Mouse (Mus musculus) gastrocnemius, adult 18-20 months (tissue): ENCODE measurements at regions not wholly inside any gene's neighbourhood (a gene's known extent, or its start where the extent isn't known, plus 50 kb on each side); places are given as distances from the start of the nearest gene placed in this dataset.

Experiments used
- DNase-seq: peaks from one replicate; pipeline ENCODE4 v3.0.0; 2021; ENCODE audit warnings: low spot score

DNA sequence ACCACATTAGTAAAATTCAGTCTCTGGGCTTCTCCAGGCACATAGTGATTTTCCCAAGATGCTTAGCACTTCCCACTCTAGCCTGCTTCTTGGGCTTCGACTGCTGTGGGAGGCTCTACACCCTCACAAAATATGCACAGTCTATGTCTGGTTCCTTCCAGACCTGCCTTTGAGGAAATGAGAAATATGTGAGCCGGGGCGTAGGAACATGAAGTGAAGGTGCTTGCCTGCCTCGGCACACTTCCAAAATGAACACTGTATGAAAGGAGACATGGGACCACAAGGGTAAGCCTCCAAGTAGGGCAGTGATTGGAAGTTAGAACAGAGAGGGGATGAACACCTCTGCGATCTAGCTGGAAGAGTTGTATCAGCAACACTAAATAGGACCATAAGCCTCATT lies 54.5 kb downstream of the Gm10260 start:
- DNase-seq, result no peak

DNA sequence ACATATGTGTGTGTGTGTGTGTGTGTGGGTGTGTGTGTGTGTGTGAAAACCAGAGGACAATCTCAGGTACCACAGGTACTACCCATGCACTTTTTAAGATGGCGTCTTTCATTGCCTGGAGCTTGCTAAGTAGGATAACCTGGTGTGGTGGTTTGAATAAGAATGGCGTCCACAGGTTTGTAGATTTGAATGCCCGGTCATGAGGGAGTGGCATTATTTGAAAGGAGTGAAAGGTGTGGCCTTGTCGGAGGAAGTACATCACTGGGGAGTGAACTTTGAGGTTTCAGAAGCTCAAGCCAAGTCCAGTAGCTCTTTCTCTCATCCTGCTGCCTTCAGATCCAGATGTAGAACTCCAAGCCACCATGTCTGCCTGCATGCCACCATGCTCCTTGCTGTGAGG lies 55.9 kb downstream of the Gm10260 start:
- no peak for DNase-seq

DNA sequence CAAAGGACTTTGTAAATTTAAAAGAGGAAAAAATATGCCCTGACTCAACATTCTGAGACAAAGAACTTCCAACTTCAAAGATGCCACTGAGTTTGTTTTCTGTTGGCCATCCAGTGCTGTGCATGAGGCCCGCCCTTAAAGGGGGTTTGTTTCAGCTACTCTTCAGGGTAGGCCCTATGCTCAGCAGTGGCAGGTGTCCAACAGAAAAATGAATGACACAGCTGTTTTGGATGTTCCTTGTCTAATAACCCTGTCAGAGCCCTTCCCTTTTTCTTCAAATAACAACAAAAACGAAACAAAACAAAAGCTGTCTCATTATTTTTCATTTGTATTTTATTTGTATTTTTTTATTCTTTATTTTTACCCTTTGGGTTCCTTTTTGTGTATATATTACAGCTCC lies 61.5 kb downstream of the Gm10260 start:
- DNase-seq, result no peak

DNA sequence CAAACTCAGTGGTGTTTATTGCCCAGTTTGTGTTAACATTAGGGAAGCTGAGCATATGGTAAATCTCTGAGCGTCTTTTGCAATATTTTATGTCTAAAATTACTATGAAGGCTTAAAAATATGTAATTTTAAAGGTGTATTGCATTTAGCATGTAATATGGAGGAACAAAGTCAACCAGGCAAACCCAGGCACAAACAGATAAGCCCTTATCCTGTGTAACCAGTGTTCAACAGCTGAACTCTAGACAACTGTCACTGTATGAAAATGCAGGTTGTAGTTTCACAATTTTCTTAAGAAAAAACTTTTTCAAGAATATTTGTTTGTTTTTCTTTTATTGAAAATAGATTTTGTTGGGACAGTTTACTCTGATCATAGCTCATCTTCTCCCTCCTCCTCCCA lies 62.1 kb downstream of the Gm10260 start:
- DNase-seq, result no peak

DNA sequence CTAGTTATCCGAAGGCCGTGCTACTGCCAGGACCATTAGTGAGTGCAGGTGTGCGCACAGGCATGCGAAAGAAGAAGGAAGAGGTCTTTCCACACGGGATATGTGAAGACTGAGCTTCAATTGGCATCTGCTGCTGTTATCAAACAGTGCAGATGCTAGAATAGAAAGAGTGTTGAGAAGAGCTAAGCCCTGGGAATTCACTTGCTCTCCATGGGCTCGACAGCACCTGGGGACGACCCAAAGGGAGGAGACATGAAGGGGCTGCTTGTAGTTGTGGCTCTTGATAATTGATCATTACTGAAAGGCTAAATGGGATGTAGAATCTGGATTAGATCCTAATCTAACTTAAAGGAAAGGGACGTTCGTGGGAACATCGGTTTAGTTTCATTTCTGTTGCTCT lies 63.2 kb downstream of the Gm10260 start:
- no peak for DNase-seq

DNA sequence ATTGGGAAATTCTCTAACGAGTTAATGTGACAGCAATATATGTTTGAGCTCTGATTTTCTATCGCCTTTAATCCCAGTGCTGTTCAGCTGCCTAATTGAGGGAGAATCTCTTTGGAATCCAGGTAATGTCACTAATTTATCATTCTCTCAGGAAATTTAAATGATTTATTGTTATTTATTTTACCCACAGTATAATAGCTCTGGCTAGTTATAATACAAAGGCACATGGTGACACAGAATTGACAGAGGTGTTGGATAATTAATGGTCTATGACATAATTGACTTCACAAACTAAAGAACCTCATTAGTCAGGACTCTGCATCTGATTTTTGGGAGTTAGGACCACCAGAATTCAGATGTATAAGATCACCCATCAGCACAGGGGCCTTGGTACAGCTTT lies 65.4 kb downstream of the Gm10260 start:
- no peak for DNase-seq

DNA sequence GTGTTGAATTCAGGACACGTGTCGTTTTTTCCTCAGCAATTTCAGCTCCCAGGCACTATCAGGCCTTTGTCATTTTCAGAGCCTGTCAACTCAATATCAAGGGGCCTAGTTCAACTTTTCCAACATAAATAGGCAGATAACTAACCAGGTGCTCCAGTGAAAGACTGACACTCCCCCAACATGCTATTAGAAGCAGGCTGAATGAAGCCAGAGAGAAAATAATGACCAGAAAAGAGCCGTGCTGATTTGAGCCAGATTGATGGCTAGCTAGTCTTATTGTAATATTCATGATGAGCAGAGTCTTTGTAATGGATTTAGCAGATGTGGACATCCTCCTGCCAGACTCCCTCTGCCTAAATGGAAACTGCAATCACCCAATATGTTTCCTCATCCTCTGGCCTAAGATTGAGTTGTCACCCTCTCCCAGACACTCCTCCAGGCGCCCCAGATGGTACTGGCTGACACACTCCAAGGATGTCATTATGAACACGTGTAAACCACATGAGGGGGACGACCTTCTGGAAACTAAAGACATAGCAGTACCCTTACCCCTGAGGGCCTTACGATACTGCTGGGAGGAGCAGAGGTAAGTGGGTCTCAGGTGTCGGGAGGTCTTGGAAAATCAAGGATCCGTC lies 66.0 kb downstream of the Gm10260 start:
- DNase-seq, result peak; percentile 8

DNA sequence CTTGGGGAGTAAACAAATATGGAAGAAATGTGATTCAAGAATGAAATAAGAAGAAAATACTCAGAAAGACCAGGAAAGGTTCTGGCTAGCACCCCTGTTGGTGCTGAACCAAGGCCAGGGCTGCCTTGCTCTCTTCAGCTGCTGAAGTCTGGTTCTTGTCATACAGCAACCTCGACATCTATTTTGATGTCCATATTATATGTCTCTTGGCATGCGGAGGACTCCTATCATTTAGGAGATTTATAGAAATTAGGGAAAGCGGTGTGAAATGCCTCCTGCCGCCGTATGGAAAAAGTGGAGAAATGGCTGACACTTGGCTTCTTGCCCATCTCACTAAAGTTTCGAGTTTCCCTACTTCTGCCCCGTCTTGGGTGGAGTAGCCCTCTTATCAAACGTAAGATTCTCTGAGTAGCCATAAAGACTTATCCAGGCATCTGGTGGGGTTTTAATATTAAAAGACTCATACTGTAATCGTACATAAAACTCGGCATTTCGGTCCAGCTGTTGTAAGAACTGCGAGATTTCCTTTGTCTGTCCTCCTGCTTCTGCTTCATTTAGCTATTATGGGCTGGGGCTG lies 72.0 kb downstream of the Gm10260 start:
- no peak for DNase-seq

DNA sequence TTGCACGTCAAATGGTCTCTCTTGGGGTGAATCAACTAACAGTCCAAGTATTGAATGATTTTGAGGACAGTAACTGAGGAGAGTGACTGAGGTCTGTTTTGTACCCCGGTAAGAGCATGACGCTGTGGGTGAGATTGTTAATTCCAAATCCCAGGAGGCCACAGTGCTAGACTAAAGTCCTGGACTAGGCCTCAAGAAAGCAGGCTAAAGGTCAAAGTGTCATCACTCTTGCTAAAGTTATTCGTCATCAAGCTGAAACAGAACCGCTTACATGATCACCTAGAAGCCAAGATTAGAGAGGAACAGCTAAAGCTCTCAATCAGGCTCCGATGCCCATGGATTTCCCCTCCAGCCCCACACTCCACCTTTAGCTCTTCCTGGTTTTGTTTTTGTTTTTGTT lies 76.6 kb downstream of the Gm10260 start:
- DNase-seq, result no peak

DNA sequence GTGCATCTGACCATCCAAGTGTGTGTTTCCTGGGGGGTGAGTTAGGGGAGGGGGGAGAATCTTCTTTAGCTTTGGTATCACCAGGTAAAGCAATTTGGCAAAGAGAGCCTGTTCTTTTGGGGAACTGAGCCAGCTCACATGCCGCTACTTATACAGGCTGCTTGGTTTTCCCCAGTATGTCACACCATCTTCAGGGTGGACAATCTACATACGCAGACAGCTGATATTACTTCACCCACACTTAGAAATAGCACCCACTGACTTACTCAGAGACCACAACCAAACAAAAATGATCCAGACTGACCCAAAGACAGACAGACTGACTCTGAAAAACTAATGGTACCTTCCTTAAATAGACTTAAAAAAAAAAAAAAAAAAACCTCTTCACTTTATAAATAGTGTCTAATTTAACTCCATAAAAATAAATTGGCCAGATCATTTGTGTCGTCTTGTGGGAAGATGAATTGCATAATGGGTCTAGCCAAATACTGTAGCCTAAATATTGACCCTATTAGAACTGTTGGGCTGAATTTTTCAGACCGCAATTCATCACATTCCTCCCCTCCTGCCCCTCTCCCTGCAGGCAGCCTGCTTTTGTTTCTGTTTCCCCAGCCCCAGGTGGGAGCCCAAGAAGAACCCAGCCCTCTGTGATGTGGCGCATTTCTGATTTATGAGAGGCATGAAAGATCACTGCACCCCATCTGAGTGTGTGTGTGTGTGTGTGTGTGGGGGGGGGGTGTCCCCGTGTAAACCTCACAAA lies 79.0 kb downstream of the Gm10260 start:
- DNase-seq, result no peak

DNA sequence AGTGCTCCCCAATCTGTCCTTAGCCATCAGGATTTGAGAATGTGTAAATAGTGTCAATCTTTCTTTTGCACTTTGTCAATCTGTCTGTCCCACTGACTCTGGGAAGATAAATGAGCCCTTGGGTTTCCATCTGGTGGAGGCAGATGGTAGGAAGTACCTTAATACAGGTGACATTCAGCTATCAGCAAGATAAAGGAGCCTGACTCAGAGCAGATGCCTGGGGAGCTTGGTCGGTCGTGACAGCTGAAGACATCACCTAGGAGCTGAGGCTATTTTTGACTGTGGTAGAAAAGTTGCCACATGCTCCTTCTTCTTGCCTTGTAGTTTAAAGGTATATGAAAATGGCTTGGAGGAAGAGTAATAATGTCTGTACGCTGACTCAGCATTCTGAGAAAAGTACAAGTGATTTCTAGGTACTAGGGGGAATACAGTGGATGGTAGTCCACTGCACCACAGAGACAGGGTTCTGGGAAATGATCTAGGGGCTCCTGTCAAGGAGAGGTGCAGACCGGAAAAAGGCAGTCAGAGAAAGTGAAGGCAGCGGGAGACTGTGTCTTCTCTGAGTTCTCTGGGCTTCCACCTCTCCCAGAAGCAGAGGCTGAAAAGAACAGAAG lies 80.0 kb downstream of the Gm10260 start:
- DNase-seq, result no peak

DNA sequence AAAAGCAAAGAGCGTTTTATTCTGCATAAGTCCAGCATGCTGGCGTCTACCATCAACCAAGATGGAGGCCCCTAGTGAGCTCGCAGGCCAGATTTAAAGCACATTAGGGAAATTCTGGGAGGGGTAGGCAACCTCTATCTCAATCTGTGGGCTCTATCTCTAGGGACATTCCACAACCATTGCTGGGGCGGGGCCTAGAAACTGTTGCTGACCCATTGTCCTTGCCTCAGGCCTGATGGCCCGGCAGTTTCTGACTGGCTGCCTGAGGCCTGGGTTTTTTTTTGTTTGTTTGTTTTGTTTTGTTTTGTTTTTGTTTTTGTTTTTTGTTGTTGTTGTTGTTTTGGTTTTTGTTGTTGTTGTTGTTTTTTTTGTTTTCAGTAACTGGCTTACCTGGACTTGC lies 81.4 kb downstream of the Gm10260 start:
- no peak for DNase-seq

DNA sequence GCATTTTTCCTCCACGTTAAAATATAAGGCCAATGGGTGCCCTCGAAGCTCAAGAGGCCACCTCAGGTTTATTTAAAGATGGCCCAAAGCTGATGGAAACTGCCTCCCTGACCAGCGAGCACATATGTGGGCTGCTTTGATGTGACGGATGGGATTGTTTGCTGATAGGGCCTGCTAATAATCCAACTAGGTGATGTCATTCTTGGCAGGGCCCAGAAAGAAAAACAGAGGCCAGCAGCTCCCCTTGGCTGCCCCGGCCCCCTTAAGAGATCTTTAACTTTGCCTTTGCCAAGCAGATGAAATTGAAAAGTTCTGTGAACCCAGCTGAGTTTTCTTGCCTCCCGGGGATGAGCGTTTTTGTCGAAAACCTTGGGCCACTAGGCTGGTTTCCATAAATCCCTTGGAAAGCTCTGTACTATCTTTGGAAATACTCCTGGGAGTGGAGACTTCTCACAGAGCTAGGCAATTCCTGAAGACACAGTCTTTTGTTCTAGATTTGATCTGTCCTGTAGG lies 83.8 kb downstream of the Gm10260 start:
- DNase-seq, result peak; percentile 47

DNA sequence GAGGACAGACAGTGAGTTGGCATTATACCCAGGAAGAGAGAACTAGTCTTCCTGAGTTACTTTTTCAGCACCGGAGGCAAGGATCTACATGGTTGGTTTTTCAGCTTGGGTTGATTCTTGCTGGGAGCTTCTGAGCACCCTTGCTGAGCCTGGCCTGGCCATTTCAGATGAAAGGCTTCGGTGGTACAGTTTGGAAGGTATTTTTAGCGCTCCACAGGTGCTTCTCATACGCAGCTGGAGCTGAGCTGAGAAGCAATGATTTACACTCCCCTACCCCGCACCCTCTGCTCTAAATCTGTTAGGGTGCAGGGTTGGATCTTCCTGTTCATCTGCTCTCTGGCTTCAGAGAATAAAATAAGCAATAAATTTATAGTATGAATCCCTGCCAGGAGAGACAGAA lies 87.3 kb downstream of the Gm10260 start:
- no peak for DNase-seq

DNA sequence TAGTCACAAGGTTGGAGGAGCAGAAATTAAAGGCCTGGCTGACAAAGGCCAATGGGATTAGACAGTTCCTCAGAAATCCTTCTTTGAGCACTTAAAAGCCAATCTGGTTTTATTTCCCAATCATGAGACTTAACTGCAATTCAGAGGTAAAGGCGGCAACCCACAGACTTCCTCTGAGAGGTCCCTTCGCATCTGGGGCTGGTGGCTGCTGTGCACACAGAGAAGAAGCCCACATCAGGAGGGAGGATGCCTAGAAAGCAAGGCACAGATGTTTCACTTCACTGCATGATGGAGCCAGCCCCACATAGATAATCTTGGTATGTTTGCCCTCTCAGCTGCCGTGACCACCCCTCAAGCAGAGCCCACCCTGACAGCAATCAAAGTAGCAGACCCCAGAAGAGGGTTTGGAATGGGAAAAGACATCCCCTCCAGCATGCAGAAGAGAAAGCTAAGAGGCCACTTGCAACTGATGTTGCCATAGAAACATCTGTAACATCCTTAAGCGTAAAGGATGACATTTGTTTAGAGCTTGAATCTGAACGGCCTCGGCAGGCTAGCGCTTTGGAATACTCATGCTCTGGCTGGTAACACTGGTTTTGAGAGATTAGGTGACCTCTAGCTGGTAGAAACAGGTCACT lies 88.3 kb downstream of the Gm10260 start:
- DNase-seq, result no peak

DNA sequence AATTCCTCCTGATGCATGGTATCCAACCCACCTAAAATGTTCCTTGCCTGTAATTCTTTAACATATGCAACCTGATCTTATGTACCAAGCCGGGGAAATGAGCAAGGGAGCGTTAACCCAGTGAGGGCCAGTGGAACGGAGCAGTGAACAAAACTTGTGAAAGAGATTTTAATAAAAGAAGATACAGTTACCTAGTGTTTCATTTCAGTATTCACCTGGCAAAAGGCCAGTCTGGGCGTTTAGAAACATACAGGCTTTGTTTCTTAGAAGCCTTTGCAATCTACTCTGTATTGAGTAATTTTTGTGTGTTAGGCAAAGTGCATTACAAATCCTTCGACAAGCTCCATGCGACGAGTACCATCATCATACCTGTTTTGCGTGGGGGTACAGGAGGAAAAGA lies 91.1 kb downstream of the Gm10260 start:
- no peak for DNase-seq

DNA sequence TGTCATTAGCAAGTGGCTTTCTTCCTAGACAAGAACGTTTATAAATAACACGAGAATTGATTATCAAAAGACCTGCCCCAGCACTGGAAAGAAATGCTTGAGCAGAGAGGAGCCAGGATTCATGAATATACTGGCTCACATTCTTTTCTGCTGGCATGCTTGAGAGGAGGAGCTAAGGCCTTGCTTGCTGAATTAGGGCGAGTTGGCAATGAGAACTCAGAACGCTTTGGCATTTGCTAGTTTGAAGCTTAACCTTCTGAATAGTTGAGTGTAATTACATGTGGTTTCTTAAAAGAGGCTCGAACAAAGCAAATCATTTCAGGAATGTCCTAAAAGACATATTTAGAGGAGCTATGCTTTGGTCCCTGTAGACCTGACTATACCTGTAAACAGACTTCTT lies 91.5 kb downstream of the Gm10260 start:
- DNase-seq, result no peak

DNA sequence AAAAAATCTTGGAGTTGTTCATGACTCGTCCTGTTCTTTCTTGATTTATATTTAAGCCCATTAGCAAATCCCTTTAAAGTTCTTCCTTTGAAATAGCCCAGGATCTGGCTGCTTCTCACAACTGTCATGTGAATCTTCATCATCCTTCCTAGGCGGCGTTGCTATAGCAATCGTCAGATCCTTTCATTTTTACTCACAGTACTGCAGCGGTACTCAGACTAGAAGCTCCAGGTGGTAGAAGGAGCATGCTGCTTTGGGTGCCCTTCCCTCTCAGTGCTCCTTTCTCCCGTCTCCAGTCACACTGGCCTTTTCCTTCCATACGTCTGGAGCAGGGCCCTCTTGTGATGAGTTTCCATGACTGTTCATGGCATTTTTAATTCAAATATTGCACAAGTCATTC lies 93.1 kb downstream of the Gm10260 start:
- DNase-seq, result no peak

DNA sequence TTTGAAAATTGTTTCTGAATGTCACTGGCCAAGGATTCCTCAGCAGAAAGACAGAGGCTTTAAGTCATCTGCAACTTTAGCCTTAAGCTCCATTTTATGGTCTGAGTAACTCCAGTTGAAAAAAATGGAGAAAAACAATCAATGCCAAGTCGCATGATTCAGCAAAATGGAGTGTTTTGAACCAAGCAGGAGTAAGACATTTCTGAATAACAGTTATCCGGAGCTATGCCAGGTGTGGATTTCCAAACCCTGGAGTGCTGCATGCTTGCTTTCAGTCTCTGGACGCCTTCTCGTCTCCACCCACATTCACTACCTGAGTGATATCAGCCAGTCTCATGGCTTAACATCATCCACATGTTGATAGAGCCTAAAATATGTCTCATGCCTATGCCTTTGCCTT lies 93.7 kb downstream of the Gm10260 start:
- DNase-seq, result peak; percentile 29

DNA sequence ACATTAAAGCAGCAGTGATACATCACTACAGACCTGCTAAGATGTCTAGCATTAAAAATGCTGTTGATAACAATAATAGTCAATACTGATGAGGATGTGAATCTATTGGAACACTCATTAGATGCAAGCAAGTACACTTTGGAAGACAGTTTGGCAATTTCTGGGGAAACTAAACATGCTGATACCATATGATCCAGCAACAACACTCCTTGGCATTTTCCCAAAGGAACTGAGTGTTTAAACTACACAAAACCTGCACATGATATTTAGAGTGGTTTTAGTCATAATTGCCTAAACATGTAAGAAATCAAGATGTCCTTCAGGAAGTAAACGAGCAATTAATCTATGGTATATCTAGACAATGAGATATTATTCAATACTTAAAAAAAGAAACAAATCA lies 95.2 kb downstream of the Gm10260 start:
- DNase-seq, result no peak

DNA sequence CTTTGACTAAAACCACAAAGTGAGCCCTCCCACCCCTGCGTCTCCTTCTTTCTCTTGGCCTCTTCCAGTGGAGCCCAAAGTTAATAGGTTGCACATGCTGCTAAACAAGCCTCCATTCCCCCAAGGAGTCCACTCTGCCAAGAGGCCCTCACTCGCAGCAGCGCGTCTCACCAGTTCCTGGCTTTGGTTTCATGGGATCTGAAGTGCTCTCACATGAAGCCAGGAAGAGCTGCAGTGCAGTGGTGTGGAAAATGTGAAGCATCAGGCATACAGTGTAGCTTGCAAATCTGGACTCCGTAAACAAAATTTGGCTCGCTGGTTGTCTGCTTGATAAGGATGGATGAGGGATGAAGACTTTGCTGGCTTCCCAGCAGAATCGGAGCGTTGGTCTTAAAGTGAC lies 97.7 kb downstream of the Gm10260 start:
- DNase-seq, result peak; percentile 82

DNA sequence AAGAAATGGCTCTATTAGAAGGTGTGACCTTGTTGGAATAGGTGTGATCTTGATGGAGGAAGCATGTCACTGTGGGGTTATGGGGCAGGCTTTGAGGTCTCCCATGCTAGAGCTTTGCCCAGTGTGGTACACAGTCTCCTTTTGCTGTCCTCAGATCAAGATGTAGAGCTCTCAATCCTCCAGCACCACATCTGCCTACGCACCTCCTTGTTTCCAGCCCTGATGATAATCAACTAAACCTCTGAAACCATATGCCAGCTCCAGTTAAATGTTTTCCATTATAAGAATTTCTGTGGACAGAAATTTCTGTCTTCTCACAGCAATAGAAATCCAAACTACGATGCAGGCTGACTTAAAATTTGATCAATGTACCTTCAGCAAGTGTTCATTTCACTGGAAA lies 103.8 kb downstream of the Gm10260 start:
- DNase-seq, result no peak
